Mouse (Mus musculus) bone marrow macrophage, adult 2 months (primary cell): Measurements from ENCODE around the gene Gm20388. TPM values are rescaled to one million over a fixed set of nuclear protein-coding genes. Genes with fewer than 3 reads are reported as not detected.

Experiments used
- H3K27ac ChIP-seq: 2 replicates; pipeline ENCODE4 v1.5.1; 2012; ENCODE audit warnings: low read depth, low read length; ENCODE audit not compliant: insufficient read depth
- H3K4me1 ChIP-seq: 2 replicates; pipeline ENCODE4 v1.6.1; 2012; ENCODE audit warnings: low read length; ENCODE audit not compliant: control insufficient read depth, insufficient read depth
- H3K4me3 ChIP-seq: 2 replicates; pipeline ENCODE4 v1.5.1; 2012; ENCODE audit warnings: mild to moderate bottlenecking, low read length, moderate library complexity; ENCODE audit not compliant: insufficient read depth
- CTCF ChIP-seq: IDR thresholded peaks from 2 replicates; pipeline ENCODE4 v1.5.1; 2012; ENCODE audit warnings: low read depth, mild to moderate bottlenecking, low read length, moderate library complexity
- POLR2A ChIP-seq: IDR thresholded peaks from 2 replicates; pipeline ENCODE4 v1.6.1; 2012; ENCODE audit warnings: mild to moderate bottlenecking, low read depth, low read length, borderline replicate concordance
- polyA plus RNA-seq: library from polyadenylated mRNA; stranded (reverse); fragments of >200 nt; gene quantifications from 2 replicates; pipeline ENCODE4 v1.2.4, GENCODE M21; 2012; ENCODE audit not compliant: missing spikeins, insufficient read depth, insufficient read length

Gm20388 gene
- polyA plus RNA-seq, 1 experiment: 32.7 TPM

- peaks cover 46% of the 10 kb centered on the region for H3K4me1 ChIP-seq
These were observed 2111.1 kb downstream of the Gm20388 start for GRCm38 (mm10) chr8:122021725-122022124.

GRCm38 (mm10) chr8:122022274-122022673 lies 2111.6 kb downstream of the Gm20388 start:
- TF ChIP-seq POLR2A (no peak), CTCF (no peak)
- no peak overlapping the region for H3K4me3 ChIP-seq
- H3K27ac ChIP-seq: peak overlapping the region; percentile 86
- H3K4me1 ChIP-seq: peaks cover 46% of the 10 kb centered on the region

More at GRCm38 (mm10) chr8:122021725-122022124, 2111.1 kb downstream of the Gm20388 start:
- Histone ChIP-seq H3K27ac (peak overlapping the region; percentile 86), H3K4me3 (no peak overlapping the region)
- no peak for TF ChIP-seq POLR2A
- no peak for TF ChIP-seq CTCF

GRCm38 (mm10) chr8:122022705-122023104 lies 2112.1 kb downstream of the Gm20388 start:
- no peak overlapping the region for H3K4me3 ChIP-seq
- H3K27ac ChIP-seq: peak overlapping the region; percentile 69
- H3K4me1 ChIP-seq: peaks cover 46% of the 10 kb centered on the region
- no peak for TF ChIP-seq POLR2A
- TF ChIP-seq CTCF: no peak

GRCm38 (mm10) chr8:122025546-122025945 lies 2114.9 kb downstream of the Gm20388 start:
- no peak overlapping the region for H3K27ac ChIP-seq
- TF ChIP-seq CTCF (no peak), POLR2A (no peak)
- no peak overlapping the region for H3K4me3 ChIP-seq
- peaks cover 31% of the 10 kb centered on the region for H3K4me1 ChIP-seq

GRCm38 (mm10) chr8:122028116-122028515 lies 2117.5 kb downstream of the Gm20388 start:
- TF ChIP-seq POLR2A (no peak), CTCF (no peak)
- no peak overlapping the region for H3K4me3 ChIP-seq
- peaks cover 7% of the 10 kb centered on the region for H3K4me1 ChIP-seq
- no peak overlapping the region for H3K27ac ChIP-seq

- Histone ChIP-seq H3K4me3 (no peak overlapping the region), H3K4me1 (no peaks in the 10 kb centered on the region)
- TF ChIP-seq CTCF: no peak
- no peak for TF ChIP-seq POLR2A
These were observed 2120.3 kb downstream of the Gm20388 start for GRCm38 (mm10) chr8:122030965-122031364.

GRCm38 (mm10) chr8:122032741-122033140 lies 2122.1 kb downstream of the Gm20388 start:
- no peak overlapping the region for H3K4me3 ChIP-seq
- TF ChIP-seq CTCF (no peak), POLR2A (no peak)
- H3K4me1 ChIP-seq: no peaks in the 10 kb centered on the region
- H3K27ac ChIP-seq: no peak overlapping the region

More at GRCm38 (mm10) chr8:122030965-122031364, 2120.3 kb downstream of the Gm20388 start:
- no peak overlapping the region for H3K27ac ChIP-seq

- H3K4me3 ChIP-seq: no peak overlapping the region
- TF ChIP-seq POLR2A (no peak), CTCF (no peak)
- peaks cover 12% of the 10 kb centered on the region for H3K4me1 ChIP-seq
- H3K27ac ChIP-seq: no peak overlapping the region
These were observed 2124.9 kb downstream of the Gm20388 start for GRCm38 (mm10) chr8:122035543-122035942.

GRCm38 (mm10) chr8:122036325-122036724 lies 2125.7 kb downstream of the Gm20388 start:
- TF ChIP-seq POLR2A (no peak), CTCF (no peak)
- Histone ChIP-seq H3K27ac (no peak overlapping the region), H3K4me1 (peaks cover 18% of the 10 kb centered on the region), H3K4me3 (no peak overlapping the region)

GRCm38 (mm10) chr8:122037279-122037678 lies 2126.6 kb downstream of the Gm20388 start:
- Histone ChIP-seq H3K4me3 (no peak overlapping the region), H3K27ac (no peak overlapping the region), H3K4me1 (peaks cover 19% of the 10 kb centered on the region)
- TF ChIP-seq POLR2A (no peak), CTCF (no peak)

- Histone ChIP-seq H3K4me3 (no peak overlapping the region), H3K4me1 (peaks cover 19% of the 10 kb centered on the region), H3K27ac (no peak overlapping the region)
- TF ChIP-seq CTCF (no peak), POLR2A (no peak)
These were observed 2127.4 kb downstream of the Gm20388 start for GRCm38 (mm10) chr8:122038076-122038475.
